Mouse (Mus musculus): ENCODE results near the gene Setd1b. TPM values are rescaled to one million over a fixed set of nuclear protein-coding genes. Genes with fewer than 3 reads are reported as not detected.

Setd1b gene
- polyA plus RNA-seq, 1 experiment from 2014 or later = 4.1 TPM

DNA sequence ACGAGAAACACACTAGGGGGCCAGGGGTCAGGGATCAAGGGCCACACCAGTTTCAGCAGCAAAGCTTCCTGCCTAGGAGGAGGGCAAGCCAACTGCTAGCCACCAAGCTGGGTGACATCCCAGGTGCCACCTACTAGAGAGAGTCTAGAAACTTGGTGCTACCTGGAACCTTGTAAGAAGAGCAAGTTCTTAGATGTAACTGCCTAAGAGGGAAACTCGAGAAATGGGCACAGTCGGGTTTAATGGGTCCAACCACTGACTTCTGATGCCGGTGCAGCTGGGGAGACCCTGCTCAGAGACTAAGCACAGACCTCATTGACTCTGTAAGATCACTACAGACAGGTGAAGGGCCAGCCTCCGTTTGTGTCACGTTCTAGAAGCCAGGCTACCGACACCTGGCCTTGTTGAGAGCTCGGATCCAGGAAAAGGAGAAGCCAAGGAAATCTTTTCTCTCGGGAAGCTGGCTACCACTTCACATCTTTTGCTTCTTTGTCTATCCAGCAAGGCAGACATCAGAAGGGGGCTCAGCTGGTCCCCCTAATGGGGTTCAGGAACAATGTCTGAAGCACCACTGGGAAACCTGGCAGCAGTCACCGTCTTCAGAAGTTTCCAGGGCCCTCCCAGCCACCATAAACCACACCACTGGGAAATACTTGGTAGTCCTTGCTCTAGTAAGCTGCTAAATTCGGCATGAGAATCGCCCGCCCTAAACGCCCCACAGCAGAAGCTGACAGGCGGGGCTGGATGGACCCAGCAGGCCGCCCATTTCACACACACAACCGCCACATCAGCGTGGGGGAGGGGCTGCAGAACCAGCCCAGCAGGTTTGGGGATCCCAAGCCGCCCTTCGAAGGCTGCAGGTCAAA, 4.7 kb upstream of the Setd1b start:
- peak overlapping the region; percentile 100 for H3K9ac ChIP-seq (ENCODE audit: low read depth, low read length)
- peaks cover 64% of the 10 kb centered on the region for H3K4me1 ChIP-seq (ENCODE audit: control insufficient read depth, low read depth, low read length)
- WGBS (ENCODE audit: insufficient replicate concordance) = 4% methylated on average over 20 of the region's 20 CpGs
- no peaks in the 10 kb centered on the region for H3K9me3 ChIP-seq (replicated peaks; ENCODE audit: control insufficient read depth, low read length)
- H3K4me3 ChIP-seq (ENCODE audit: low read depth, low read length) = peak overlapping the region; percentile 85
- no peaks in the 10 kb centered on the region for H3K27me3 ChIP-seq (ENCODE audit: control insufficient read depth, insufficient read depth, low read depth, low read length)
- ATAC-seq (ENCODE audit: low read depth) = peak; percentile 12
- peak overlapping the region; percentile 98 for H3K4me2 ChIP-seq (ENCODE audit: low read depth, low read length)
- H3K27ac ChIP-seq (ENCODE audit: low read length) = peak overlapping the region; percentile 100
- peaks cover 12% of the 10 kb centered on the region for H3K36me3 ChIP-seq (ENCODE audit: control insufficient read depth, insufficient read depth)

DNA sequence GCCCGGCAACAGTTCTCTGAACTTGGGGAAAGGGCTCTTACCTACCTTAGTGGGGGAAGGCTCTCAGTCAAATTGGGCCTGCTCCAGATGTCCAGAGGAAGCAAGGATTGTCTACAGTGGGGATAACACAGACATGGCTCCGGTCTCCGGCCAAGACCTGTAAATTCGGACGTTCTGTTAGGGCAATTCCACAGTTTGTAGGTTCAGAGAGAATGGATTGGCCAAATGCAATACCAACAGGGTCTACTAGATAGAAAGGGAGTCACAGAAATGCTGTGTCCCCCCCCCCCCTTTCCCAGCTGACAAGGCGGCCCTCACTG, 4.1 kb upstream of the Setd1b start:
- peaks cover 12% of the 10 kb centered on the region for H3K36me3 ChIP-seq (ENCODE audit: control insufficient read depth, insufficient read depth)
- no peak for ATAC-seq (ENCODE audit: low read depth)
- H3K4me1 ChIP-seq (ENCODE audit: control insufficient read depth, low read depth, low read length) = peaks cover 58% of the 10 kb centered on the region
- peak overlapping the region; percentile 85 for H3K4me3 ChIP-seq (ENCODE audit: low read depth, low read length)
- peak overlapping the region; percentile 100 for H3K9ac ChIP-seq (ENCODE audit: low read depth, low read length)
- H3K27me3 ChIP-seq (ENCODE audit: control insufficient read depth, insufficient read depth, low read depth, low read length) = no peaks in the 10 kb centered on the region
- H3K27ac ChIP-seq (ENCODE audit: low read length) = peak overlapping the region; percentile 100
- WGBS (ENCODE audit: insufficient replicate concordance) = 4% methylated on average over 6 of the region's 6 CpGs
- H3K9me3 ChIP-seq (replicated peaks; ENCODE audit: control insufficient read depth, low read length) = no peaks in the 10 kb centered on the region
- H3K4me2 ChIP-seq (ENCODE audit: low read depth, low read length) = peak overlapping the region; percentile 98

DNA sequence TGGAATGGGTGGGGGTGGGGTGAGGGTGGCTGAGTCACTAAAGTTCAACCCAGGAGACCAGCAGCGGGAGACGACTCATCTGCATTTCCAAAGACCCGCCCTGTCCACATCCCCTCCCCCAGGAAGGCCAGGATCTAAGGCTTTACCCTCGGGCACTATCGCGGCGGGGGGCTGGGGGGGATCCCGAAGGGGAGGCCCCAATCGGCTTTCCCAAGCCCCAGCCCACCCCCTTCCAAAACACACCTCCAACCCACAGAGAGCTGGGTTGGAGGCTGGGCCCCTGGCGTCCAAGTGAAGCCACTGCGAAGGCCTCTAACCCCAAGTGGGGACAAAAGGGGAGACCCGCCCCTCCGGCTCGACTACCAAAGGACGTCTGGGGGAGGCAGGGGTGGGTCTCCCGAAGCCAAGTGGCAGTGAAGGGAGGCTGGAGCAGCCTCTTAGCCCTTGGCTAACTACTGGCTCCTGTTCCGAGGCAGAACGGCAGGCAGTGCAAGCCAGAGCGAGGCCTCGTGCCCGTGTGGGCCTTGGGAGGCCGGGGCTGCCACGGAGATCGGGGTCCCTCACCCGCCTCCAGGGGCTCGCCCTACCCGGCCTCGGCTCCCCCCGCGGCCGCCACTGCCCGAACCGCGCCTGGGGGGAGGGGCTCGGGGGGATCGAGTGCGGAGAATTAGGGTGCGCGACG, 3.6 kb upstream of the Setd1b start:
- Histone ChIP-seq H3K36me3 (ENCODE audit: control insufficient read depth, insufficient read depth) (peaks cover 12% of the 10 kb centered on the region), H3K9ac (ENCODE audit: low read depth, low read length) (peak overlapping the region; percentile 100), H3K4me1 (ENCODE audit: control insufficient read depth, low read depth, low read length) (peaks cover 58% of the 10 kb centered on the region), H3K27me3 (ENCODE audit: control insufficient read depth, insufficient read depth, low read depth, low read length) (no peaks in the 10 kb centered on the region), H3K27ac (ENCODE audit: low read length) (peak overlapping the region; percentile 100), H3K9me3 (replicated peaks; ENCODE audit: control insufficient read depth, low read length) (no peaks in the 10 kb centered on the region), H3K4me3 (ENCODE audit: low read depth, low read length) (peak overlapping the region; percentile 85), H3K4me2 (ENCODE audit: low read depth, low read length) (peak overlapping the region; percentile 98)
- peak; percentile 37 for ATAC-seq (ENCODE audit: low read depth)
- WGBS (ENCODE audit: insufficient replicate concordance) = under 1% methylated on average over 40 of the region's 40 CpGs

DNA sequence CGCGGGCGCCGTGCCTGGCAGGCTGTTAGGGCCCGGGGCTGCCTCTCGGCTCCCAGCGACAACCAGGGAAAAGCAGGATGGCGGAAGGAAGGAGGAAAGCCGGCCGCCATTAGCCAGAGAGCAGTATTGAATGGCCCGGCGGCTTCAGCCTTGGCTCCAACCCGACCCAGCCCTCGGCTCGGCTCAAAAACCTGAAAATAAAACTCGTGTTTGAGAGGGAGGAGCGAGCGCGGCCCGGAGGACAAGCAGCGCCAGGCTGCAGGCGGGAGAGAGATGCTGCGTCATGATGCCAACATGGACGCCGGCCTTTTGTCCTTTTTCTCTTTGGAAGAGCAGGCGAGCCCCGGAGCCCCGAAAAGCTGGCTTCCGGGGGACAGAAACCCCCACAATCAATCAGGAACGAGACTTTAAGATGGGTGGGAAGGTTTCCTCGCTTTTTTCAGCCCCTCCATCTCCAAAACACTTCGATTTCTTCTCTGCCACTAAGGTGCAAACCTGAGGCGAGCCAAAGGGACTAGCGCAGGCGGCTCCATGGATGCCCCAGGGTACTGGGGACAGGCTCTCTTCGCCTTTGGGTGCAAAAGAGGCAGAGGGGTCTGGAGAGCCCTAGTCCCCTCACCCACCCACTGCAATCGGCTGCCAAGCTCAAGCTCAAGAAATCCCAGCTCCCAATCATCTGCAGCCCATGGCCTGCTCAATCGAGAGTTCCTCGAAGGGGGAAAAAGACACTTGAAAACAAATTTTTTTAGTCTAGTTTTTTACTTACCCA, 2.9 kb upstream of the Setd1b start:
- Histone ChIP-seq H3K4me1 (ENCODE audit: control insufficient read depth, low read depth, low read length) (peaks cover 59% of the 10 kb centered on the region), H3K4me3 (ENCODE audit: low read depth, low read length) (peak overlapping the region; percentile 85), H3K9me3 (replicated peaks; ENCODE audit: control insufficient read depth, low read length) (no peaks in the 10 kb centered on the region), H3K27me3 (ENCODE audit: control insufficient read depth, insufficient read depth, low read depth, low read length) (no peaks in the 10 kb centered on the region), H3K4me2 (ENCODE audit: low read depth, low read length) (peak overlapping the region; percentile 98), H3K36me3 (ENCODE audit: control insufficient read depth, insufficient read depth) (peaks cover 5% of the 10 kb centered on the region), H3K9ac (ENCODE audit: low read depth, low read length) (peak overlapping the region; percentile 100), H3K27ac (ENCODE audit: low read length) (peak overlapping the region; percentile 100)
- peak; percentile 9; the same call in 1 of the 2 replicates for ATAC-seq (ENCODE audit: low read depth)
- under 1% methylated on average over 39 of the region's 39 CpGs for WGBS (ENCODE audit: insufficient replicate concordance)

DNA sequence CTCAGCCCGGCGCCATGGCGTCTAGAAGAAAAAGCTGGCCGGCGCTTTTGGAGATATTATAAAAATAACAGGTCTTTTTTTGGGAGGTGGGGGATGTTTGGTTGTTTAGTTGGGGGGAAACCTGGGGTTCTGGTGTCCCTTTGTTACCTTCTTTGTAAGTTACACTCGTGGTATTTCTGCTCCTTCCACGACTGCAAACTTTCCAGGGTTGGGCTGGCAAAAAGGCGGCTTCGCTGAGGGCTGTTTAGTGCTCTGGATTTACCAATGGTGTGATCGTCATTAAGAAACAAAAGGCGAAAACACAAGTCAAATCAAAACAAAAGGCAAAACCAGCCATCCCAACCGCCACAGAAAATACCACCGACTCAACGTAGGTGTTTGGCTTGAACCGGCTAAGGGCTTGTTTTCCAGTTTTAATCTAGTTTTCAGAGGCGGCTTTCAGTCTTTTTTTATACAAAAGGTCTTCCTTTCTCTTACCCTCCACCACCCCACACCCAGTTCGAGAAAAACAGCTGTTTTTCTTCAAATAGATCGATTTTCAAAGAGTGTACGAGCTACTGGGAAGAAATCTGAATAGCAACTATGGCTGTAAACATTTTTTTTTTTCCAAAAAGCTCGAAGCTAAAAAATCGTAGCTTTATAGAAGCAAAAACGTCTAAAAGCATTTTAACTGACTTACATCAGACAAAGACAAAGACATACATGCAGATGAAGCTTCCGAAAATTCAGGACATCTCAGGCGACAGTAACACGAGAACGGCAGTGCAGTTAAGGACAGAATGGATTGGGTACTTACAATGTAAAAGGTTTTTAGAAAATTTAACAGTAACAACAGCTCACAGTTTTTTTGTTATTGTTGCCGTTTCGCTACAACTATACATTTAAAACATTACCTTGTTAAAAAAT, 2.0 kb upstream of the Setd1b start:
- Histone ChIP-seq H3K4me3 (ENCODE audit: low read depth, low read length) (peak overlapping the region; percentile 85), H3K9me3 (replicated peaks; ENCODE audit: control insufficient read depth, low read length) (no peaks in the 10 kb centered on the region), H3K27ac (ENCODE audit: low read length) (peak overlapping the region; percentile 100), H3K4me2 (ENCODE audit: low read depth, low read length) (peak overlapping the region; percentile 98), H3K4me1 (ENCODE audit: control insufficient read depth, low read depth, low read length) (peaks cover 59% of the 10 kb centered on the region), H3K9ac (ENCODE audit: low read depth, low read length) (peak overlapping the region; percentile 100), H3K27me3 (ENCODE audit: control insufficient read depth, insufficient read depth, low read depth, low read length) (no peaks in the 10 kb centered on the region), H3K36me3 (ENCODE audit: control insufficient read depth, insufficient read depth) (no peaks in the 10 kb centered on the region)
- ATAC-seq (ENCODE audit: low read depth) = no peak
- WGBS (ENCODE audit: insufficient replicate concordance) = 2% methylated on average over 28 of the region's 28 CpGs

DNA sequence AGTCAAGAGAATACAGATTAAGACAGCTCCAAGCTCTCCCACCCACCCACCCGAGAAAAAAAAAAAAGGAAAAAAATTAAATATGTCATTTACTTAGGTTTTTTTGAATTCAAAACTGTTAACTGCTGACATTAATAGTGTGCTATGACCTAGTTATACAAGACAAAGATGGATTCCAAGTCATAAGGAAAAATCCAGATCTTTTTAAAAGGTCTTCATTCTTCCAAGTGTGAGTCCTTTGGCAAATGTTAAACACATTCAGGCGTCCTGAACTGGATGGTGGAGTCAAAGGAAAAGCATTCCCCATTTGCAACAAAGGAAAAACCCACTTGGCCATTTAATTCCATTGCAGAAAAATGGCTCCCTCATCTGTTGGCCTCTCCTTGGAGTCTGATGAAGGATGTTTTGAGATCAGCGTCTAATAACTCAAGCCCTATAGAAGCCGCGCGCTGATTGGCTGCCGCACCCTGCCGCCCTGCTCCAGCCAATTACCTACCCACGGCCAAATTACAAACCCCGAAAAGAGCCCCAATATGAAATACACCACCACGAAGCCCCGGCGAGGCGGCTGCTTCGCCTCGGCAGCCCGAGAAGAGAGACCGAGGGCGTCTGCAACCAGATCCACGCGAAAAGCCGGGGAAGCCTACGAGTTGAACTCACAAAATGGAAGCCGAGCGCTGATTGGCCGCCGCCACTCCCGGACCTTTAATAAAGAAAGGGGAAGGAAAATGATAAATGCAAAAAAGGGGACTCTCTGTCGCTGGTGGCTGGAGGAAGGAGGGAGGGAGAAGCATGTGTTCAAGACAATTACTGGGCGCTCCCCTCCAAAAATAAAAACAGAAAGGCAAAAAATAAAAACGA, 1.1 kb upstream of the Setd1b start:
- Histone ChIP-seq H3K9ac (ENCODE audit: low read depth, low read length) (peak overlapping the region; percentile 98), H3K27ac (ENCODE audit: low read length) (peak overlapping the region; percentile 98), H3K4me1 (ENCODE audit: control insufficient read depth, low read depth, low read length) (peaks cover 58% of the 10 kb centered on the region), H3K9me3 (replicated peaks; ENCODE audit: control insufficient read depth, low read length) (no peaks in the 10 kb centered on the region), H3K36me3 (ENCODE audit: control insufficient read depth, insufficient read depth) (no peaks in the 10 kb centered on the region), H3K27me3 (ENCODE audit: control insufficient read depth, insufficient read depth, low read depth, low read length) (no peaks in the 10 kb centered on the region), H3K4me3 (ENCODE audit: low read depth, low read length) (peak overlapping the region; percentile 91), H3K4me2 (ENCODE audit: low read depth, low read length) (peak overlapping the region; percentile 100)
- peak; percentile 50 for ATAC-seq (ENCODE audit: low read depth)
- WGBS (ENCODE audit: insufficient replicate concordance) = under 1% methylated on average over 31 of the region's 31 CpGs

DNA sequence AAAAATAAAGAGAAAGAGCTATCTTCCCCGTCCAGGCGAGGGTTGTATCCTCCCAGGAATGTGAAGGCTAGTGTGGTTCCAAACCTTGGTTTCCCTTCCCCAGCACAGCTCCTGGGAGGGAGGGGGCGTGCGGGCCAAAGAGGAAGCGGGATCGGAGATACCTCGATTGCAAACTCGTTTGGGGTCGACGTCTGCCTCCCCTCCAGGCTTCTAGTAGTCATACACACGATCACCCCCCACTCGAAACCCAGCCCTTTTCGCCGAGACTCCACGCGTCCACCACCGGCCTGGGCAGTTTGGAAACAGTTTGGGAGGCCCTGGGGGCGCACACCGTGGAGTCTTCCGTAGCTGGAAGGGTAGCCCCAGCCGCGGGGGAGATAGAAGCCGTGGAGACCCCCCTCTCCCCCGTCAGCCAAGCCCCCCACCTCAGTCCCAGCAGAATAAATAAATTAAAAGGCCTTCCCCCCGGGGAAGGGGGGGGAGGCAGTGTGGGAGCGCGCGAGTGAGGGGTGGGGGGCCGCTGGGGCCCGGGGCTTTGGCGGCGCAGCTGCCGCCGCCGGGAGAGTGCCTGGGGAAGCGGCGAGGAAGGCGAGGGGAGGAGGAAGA, 335 bp upstream of the Setd1b start:
- peak overlapping the region; percentile 98 for H3K9ac ChIP-seq (ENCODE audit: low read depth, low read length)
- H3K9me3 ChIP-seq (replicated peaks; ENCODE audit: control insufficient read depth, low read length) = no peaks in the 10 kb centered on the region
- WGBS (ENCODE audit: insufficient replicate concordance) = under 1% methylated on average over 25 of the region's 38 CpGs
- peak overlapping the region; percentile 100 for H3K4me2 ChIP-seq (ENCODE audit: low read depth, low read length)
- ATAC-seq (ENCODE audit: low read depth) = no peak
- peak overlapping the region; percentile 91 for H3K4me3 ChIP-seq (ENCODE audit: low read depth, low read length)
- peaks cover 56% of the 10 kb centered on the region for H3K4me1 ChIP-seq (ENCODE audit: control insufficient read depth, low read depth, low read length)
- H3K27ac ChIP-seq (ENCODE audit: low read length) = peak overlapping the region; percentile 98
- H3K27me3 ChIP-seq (ENCODE audit: control insufficient read depth, insufficient read depth, low read depth, low read length) = no peaks in the 10 kb centered on the region
- peaks cover 4% of the 10 kb centered on the region for H3K36me3 ChIP-seq (ENCODE audit: control insufficient read depth, insufficient read depth)

Data from liver, embryonic 16.5 days (tissue).